Mouse (Mus musculus): Measurements from ENCODE around the gene Polr3g. TPM values are rescaled to one million over a fixed set of nuclear protein-coding genes. Genes with fewer than 3 reads are reported as not detected.
"Not testable (repeated sequence)": the region's sequence is repeated elsewhere in the genome, so short reads cannot be mapped to it uniquely, and the experiment has no call there.

Gene Polr3g
- polyA plus RNA-seq, 1 experiment = 8.8 TPM

- DNase-seq (ENCODE audit: low spot score) = no peak
These were observed 21.2 kb downstream of the Polr3g start for GRCm38 (mm10) chr13:81689587-81689986.

DNA sequence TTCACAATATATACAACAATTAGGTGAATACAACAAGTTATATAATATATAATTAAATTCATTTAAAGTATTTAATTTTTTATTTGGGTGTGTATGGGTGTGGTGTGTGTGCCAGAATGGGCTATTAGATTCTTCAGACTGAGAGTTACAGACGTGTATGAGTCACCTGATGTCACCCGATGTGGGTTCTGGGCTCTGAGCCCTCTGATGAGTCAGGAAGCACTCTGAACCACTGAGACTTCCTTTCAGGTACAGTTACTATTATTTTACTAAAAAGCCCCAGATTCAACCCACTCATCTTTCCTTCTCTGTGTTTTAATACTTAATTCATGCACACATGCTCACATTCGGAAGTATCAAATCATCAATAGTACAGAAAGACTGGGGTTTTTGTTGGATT lies 25.9 kb downstream of the Polr3g start:
- DNase-seq (ENCODE audit: low spot score) = no peak

GRCm38 (mm10) chr13:81684258-81684657 lies 26.6 kb downstream of the Polr3g start:
- DNase-seq (ENCODE audit: low spot score) = no peak

DNA sequence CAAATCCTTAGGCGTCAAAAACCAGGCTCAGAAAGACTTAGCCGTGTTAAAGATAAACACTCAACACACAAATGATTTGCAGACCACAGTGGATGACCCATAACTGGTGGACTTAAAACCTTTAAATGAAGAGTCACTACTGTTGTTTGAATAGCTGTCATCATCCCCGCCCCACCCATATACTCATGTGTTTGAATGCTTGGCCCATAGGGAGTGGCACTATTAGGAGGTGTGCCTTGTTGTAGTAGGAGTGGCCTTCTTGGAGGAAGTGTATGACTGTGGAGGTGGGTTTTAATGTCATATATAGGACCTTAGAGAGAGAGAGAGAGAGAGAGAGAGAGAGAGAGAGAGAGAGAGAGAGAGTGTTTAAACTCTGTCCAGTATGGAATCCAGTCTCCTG lies 27.7 kb downstream of the Polr3g start:
- no peak for DNase-seq (ENCODE audit: low spot score)

DNA sequence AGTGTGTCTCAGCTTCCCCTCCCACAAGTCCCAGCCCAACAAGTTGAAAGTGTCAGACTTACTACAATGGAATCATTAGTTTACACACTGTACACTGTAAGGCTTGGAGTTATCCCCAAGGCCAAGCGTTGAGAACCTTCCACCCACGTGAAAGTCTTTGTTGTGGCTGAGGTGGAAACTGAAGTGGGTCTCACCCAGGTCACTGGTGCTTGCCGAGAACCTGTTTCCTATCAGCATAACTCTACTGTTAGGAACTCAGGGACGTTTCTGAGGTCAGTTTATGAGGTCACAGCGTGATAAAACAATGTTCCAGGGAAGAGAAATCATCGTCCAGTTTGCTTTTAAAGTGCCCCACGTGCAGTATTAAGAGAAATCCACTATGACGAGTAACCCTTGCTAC lies 35.5 kb downstream of the Polr3g start:
- no peak for DNase-seq (ENCODE audit: low spot score)

DNA sequence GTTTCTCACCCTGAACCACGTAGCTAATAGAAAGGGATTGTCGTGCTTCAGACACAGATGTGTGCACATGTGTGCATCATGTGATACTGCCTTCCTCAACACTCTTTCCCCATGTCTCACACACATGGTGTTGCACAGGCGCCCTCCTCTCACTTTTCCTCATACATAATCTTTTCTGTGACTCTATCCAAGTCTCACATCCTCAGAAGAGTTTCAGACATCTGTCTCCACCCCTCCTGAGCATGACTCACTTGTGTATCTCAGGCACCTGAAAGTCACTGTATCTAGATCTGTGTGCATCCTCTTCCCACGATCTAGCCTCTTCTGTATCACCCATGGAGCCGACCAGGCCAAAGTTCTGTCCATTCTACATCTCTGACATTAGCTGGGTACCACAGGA lies 43.1 kb downstream of the Polr3g start:
- DNase-seq (ENCODE audit: low spot score) = no peak

DNA sequence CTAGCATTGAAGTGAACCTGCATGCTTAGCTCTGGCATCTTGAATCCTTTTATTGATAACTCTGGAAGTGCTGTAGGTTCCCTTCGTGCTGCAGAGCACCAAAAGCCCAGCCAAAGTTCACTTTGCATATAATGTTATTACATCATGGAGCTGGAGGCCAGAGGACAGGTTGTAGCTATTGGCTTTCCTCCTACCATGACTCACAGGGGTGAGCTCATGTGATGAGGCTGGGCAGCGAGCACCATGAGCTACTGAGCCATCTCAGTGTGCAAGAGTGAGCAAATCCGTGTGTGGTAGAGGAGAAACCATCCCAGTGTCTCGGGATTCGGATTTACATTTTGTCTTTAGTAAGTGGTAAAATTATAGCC lies 46.5 kb downstream of the Polr3g start:
- DNase-seq (ENCODE audit: low spot score) = no peak

GRCm38 (mm10) chr13:81663566-81664330 lies 47.1 kb downstream of the Polr3g start:
- no peak for DNase-seq (ENCODE audit: low spot score)

- no peak for DNase-seq (ENCODE audit: low spot score)
These were observed 52.6 kb downstream of the Polr3g start for GRCm38 (mm10) chr13:81658053-81658752.

- peak; percentile 86 for DNase-seq (ENCODE audit: low spot score)
These were observed 53.3 kb downstream of the Polr3g start, which contains the start of gene Lysmd3 for GRCm38 (mm10) chr13:81657351-81658052. Gene Lysmd3, plus strand, starts transcription at chr13:81657663.

GRCm38 (mm10) chr13:81657008-81657350 lies 53.8 kb downstream of the Polr3g start:
- no peak for DNase-seq (ENCODE audit: low spot score)

GRCm38 (mm10) chr13:81656091-81656850 lies 54.5 kb downstream of the Polr3g start:
- no peak for DNase-seq (ENCODE audit: low spot score)

DNA sequence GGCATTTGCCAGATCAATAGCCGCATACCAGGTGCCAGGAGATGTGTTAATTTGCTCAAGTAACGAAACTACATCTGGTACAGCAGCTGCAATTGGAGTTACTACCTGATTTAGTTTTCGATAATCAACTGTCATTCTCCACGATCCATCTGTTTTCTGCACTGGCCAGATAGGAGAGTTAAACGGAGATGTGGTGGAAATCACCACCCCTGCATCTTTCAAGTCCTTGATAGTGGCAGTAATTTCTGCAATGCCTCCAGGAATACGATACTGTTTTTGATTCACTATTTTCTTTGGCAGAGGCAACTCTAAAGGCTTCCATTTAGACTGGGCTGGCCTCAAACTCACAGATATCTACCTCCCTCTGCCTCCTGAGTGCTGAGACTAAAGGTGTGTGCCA lies 60.4 kb downstream of the Polr3g start:
- DNase-seq (ENCODE audit: low spot score) = not testable (repeated sequence)

GRCm38 (mm10) chr13:81646348-81646747 lies 64.5 kb downstream of the Polr3g start:
- no peak for DNase-seq (ENCODE audit: low spot score)

DNA sequence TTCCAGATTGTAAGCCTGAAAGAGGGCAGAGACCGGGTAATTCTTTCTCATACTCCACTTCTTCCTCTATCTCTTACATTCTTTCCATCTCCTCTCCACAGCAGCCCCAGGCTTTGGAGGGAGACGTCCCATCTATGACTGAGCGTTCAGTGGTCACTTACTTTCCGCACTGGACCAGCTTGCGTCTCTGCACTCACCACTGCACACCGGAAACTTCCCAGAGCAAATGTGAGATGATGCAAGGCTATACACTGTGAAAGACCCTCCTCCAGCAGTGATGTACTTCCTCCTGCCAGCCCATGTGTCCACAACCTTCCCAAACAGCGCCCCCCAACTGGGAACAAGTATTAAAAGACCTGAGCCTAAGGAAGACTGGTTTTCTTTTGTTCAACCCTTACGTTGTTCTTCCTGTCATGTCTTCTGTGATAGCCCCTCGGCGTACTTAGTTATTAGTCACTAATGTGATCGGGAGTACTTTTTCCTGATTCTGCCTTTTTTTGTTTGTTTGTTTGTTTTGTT lies 66.7 kb downstream of the Polr3g start:
- DNase-seq (ENCODE audit: low spot score) = no peak

- DNase-seq (ENCODE audit: low spot score) = no peak
These were observed 68.2 kb downstream of the Polr3g start for GRCm38 (mm10) chr13:81642491-81643149.

- no peak for DNase-seq (ENCODE audit: low spot score)
These were observed 69.3 kb downstream of the Polr3g start for GRCm38 (mm10) chr13:81641289-81642045.

- no peak for DNase-seq (ENCODE audit: low spot score)
These were observed 69.9 kb downstream of the Polr3g start for GRCm38 (mm10) chr13:81640881-81641280.

DNA sequence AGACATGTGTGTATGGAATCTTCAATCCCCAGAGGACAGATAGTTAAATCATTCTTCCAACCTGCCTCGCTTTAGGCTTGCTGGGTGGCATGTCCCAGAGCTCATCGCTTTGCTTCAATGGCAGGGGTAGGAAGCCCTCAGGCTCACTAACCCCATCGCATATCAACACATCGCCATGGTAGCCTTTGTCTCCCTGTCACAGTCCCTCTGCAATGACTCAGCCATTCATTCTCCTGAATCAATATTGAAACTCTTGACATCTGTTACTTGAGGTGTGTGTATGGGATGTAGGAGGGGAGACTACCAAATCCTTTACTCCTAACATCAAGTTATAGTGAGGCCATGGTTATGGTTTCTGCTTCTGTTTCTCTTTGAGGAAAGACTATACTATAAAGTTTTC lies 71.2 kb downstream of the Polr3g start:
- no peak for DNase-seq (ENCODE audit: low spot score)

GRCm38 (mm10) chr13:81632720-81633415 lies 77.9 kb downstream of the Polr3g start, which contains the start of gene Adgrv1:
Gene Adgrv1, minus strand, starts transcription at chr13:81633154.
- peak; percentile 24 for DNase-seq (ENCODE audit: low spot score)
